Mouse (Mus musculus) CH12.LX (cell line): Measurements from ENCODE around the gene Alyref. TPM values are rescaled to one million over a fixed set of nuclear protein-coding genes. Genes with fewer than 3 reads are reported as not detected.
A peak's percentile ranks its signal among the peaks of the same experiment; 100 is the strongest.

Experiments
- DNase-seq: peaks from one replicate; pipeline ENCODE4 v3.0.0-alpha.2; 2013; ENCODE audit errors: extremely low read depth
- H3K27ac ChIP-seq: 2 replicates; pipeline ENCODE4 v1.5.1; 2012; ENCODE audit warnings: low read depth, mild to moderate bottlenecking, control low read depth, moderate library complexity; ENCODE audit not compliant: insufficient read depth
- H3K27me3 ChIP-seq: replicated peaks from 2 replicates; pipeline ENCODE3; 2012; ENCODE audit warnings: inconsistent platforms
- H3K36me3 ChIP-seq, 2 experiments: replicated peaks in 1 of 2; 2 replicates each; pipeline versions ENCODE3 to v1.6.1; 2012; ENCODE audit warnings: inconsistent platforms in 1 of 2, low read length in 1 of 2, mild to moderate bottlenecking in 1 of 2, mixed read lengths in 1 of 2, moderate library complexity in 1 of 2; ENCODE audit not compliant: control insufficient read depth in 1 of 2, insufficient read depth in 1 of 2
- H3K4me1 ChIP-seq, 2 experiments: 2 replicates each; pipeline ENCODE4 v1.6.1; 2012; ENCODE audit warnings: inconsistent platforms in 1 of 2, moderate library complexity in 1 of 2; ENCODE audit not compliant: insufficient read depth in 2 of 2, control insufficient read depth in 1 of 2
- H3K4me2 ChIP-seq: 2 replicates; pipeline ENCODE4 v1.6.1; 2012; ENCODE audit warnings: low read depth, mild to moderate bottlenecking, control low read depth; ENCODE audit not compliant: poor library complexity, insufficient read depth, severe bottlenecking
- H3K4me3 ChIP-seq, 3 experiments: fragments of 150-350 bp in 1 of 3; sonication (generic) in 1 of 3; replicated peaks in 1 of 3; 2 replicates each; pipeline versions ENCODE3 to v1.5.1; 2011 to 2012; ENCODE audit warnings: low read depth in 2 of 3, low read length in 2 of 3, mild to moderate bottlenecking in 2 of 3, moderate library complexity in 2 of 3, control low read depth in 1 of 3, improper control_type of control experiment in 1 of 3, inconsistent platforms in 1 of 3, mixed read lengths in 1 of 3; ENCODE audit not compliant: poor library complexity in 1 of 3
- H3K79me2 ChIP-seq: replicated peaks from 2 replicates; pipeline ENCODE4 v1.6.1; 2012; ENCODE audit warnings: mild to moderate bottlenecking, moderate library complexity; ENCODE audit not compliant: control insufficient read depth, poor library complexity, insufficient read depth, severe bottlenecking; ENCODE audit errors: extremely low read depth
- H3K9ac ChIP-seq: 2 replicates; pipeline ENCODE4 v1.6.1; 2012; ENCODE audit warnings: low read depth, mild to moderate bottlenecking, control low read depth, moderate library complexity; ENCODE audit not compliant: insufficient read depth
- H3K9me3 ChIP-seq: replicated peaks from 2 replicates; pipeline ENCODE3; 2012; ENCODE audit warnings: low read length, inconsistent platforms, mixed read lengths
- BHLHE40 ChIP-seq: IDR thresholded peaks from 2 replicates; pipeline ENCODE4 v1.6.1; 2011; ENCODE audit warnings: mild to moderate bottlenecking, low read depth, low read length, improper control_type of control experiment
- CHD1 ChIP-seq: IDR thresholded peaks from 2 replicates; pipeline ENCODE4 v1.6.1; 2012; ENCODE audit warnings: low read depth, low read length, improper control_type of control experiment, inconsistent platforms
- CHD2 ChIP-seq: IDR thresholded peaks from 2 replicates; pipeline ENCODE4 v1.6.1; 2011; ENCODE audit warnings: low read length, improper control_type of control experiment
- CTCF ChIP-seq, 2 experiments: IDR thresholded peaks in 1 of 2; conservative IDR thresholded peaks in 1 of 2; 2 replicates each; pipeline ENCODE4 v1.5.1; 2011 to 2012; ENCODE audit warnings: low read depth in 2 of 2, low read length in 2 of 2, improper control_type of control experiment in 1 of 2, inconsistent platforms in 1 of 2, mild to moderate bottlenecking in 1 of 2, moderate library complexity in 1 of 2
- E2F4 ChIP-seq: IDR thresholded peaks from 2 replicates; pipeline ENCODE4 v1.6.1; 2011; ENCODE audit warnings: low read depth, low read length, improper control_type of control experiment; ENCODE audit not compliant: insufficient replicate concordance
- ELF1 ChIP-seq: IDR thresholded peaks from 2 replicates; pipeline ENCODE4 v1.6.1; 2014; ENCODE audit warnings: low read depth, mild to moderate bottlenecking, inconsistent platforms, low read length, improper control_type of control experiment
- ETS1 ChIP-seq: conservative IDR thresholded peaks from 2 replicates; pipeline ENCODE4 v1.6.1; 2012; ENCODE audit warnings: low read depth, mild to moderate bottlenecking, inconsistent platforms, low read length, improper control_type of control experiment, moderate library complexity
- GABPA ChIP-seq: IDR thresholded peaks from 2 replicates; pipeline ENCODE4 v1.6.1; 2012; ENCODE audit warnings: low read depth, low read length, improper control_type of control experiment, inconsistent platforms; ENCODE audit not compliant: insufficient replicate concordance
- HCFC1 ChIP-seq: IDR thresholded peaks from 2 replicates; pipeline ENCODE4 v1.6.1; 2012; ENCODE audit warnings: low read depth, mild to moderate bottlenecking, inconsistent platforms, low read length, improper control_type of control experiment
- IRF4 ChIP-seq: IDR thresholded peaks from 2 replicates; pipeline ENCODE4 v1.6.1; 2014; ENCODE audit warnings: low read depth, mild to moderate bottlenecking, inconsistent platforms, low read length, improper control_type of control experiment
- MAX ChIP-seq: IDR thresholded peaks from 2 replicates; pipeline ENCODE4 v1.6.1; 2011; ENCODE audit warnings: low read length, improper control_type of control experiment
- MAZ ChIP-seq: IDR thresholded peaks from 2 replicates; pipeline ENCODE4 v1.6.1; 2012; ENCODE audit warnings: low read depth, mild to moderate bottlenecking, inconsistent platforms, low read length, improper control_type of control experiment, moderate library complexity
- MEF2A ChIP-seq: IDR thresholded peaks from 2 replicates; pipeline ENCODE4 v1.6.1; 2014; ENCODE audit warnings: low read depth, mild to moderate bottlenecking, inconsistent platforms, low read length, improper control_type of control experiment, borderline replicate concordance
- MXI1 ChIP-seq: IDR thresholded peaks from 2 replicates; pipeline ENCODE4 v1.6.1; 2011; ENCODE audit warnings: mild to moderate bottlenecking, low read depth, low read length, improper control_type of control experiment
- MYC ChIP-seq: IDR thresholded peaks from 2 replicates; pipeline ENCODE4 v1.6.1; 2011; ENCODE audit warnings: low read depth, mild to moderate bottlenecking, improper control_type of control experiment, low read length
- NELFE ChIP-seq: IDR thresholded peaks from 2 replicates; pipeline ENCODE4 v1.6.1; 2011; ENCODE audit warnings: low read depth, low read length, improper control_type of control experiment
- NRF1 ChIP-seq: IDR thresholded peaks from 2 replicates; pipeline ENCODE4 v1.6.1; 2014; ENCODE audit warnings: low read depth, mild to moderate bottlenecking, inconsistent platforms, low read length, improper control_type of control experiment, moderate library complexity
- PAX5 ChIP-seq: IDR thresholded peaks from 2 replicates; pipeline ENCODE4 v1.6.1; 2012; ENCODE audit warnings: low read length, inconsistent platforms, mixed read lengths
- POLR2A ChIP-seq: IDR thresholded peaks from 2 replicates; pipeline ENCODE4 v1.6.1; 2011; ENCODE audit warnings: low read depth, mild to moderate bottlenecking, improper control_type of control experiment, low read length
- POLR2AphosphoS2 ChIP-seq: IDR thresholded peaks from 2 replicates; pipeline ENCODE4 v1.6.1; 2011; ENCODE audit warnings: low read depth, low read length, improper control_type of control experiment
- RCOR1 ChIP-seq: conservative IDR thresholded peaks from 2 replicates; pipeline ENCODE4 v1.6.1; 2012; ENCODE audit warnings: low read depth, mild to moderate bottlenecking, inconsistent platforms, low read length, improper control_type of control experiment
- SIN3A ChIP-seq: IDR thresholded peaks from 2 replicates; pipeline ENCODE4 v1.6.1; 2012; ENCODE audit warnings: low read length, improper control_type of control experiment, inconsistent platforms
- TBP ChIP-seq: conservative IDR thresholded peaks from 2 replicates; pipeline ENCODE4 v1.6.1; 2011; ENCODE audit warnings: low read depth, low read length, improper control_type of control experiment
- TCF12 ChIP-seq: IDR thresholded peaks from 2 replicates; pipeline ENCODE4 v1.6.1; 2014; ENCODE audit warnings: low read depth, mild to moderate bottlenecking, inconsistent platforms, low read length, improper control_type of control experiment
- UBTF ChIP-seq: IDR thresholded peaks from 2 replicates; pipeline ENCODE4 v1.6.1; 2012; ENCODE audit warnings: low read depth, mild to moderate bottlenecking, inconsistent platforms, low read length, improper control_type of control experiment, moderate library complexity
- ZMIZ1 ChIP-seq: IDR thresholded peaks from 2 replicates; pipeline ENCODE4 v1.6.1; 2012; ENCODE audit warnings: low read depth, mild to moderate bottlenecking, inconsistent platforms, low read length, improper control_type of control experiment
- dilution Hi-C: fragments of 300-500 bp; cut with MboI; formaldehyde crosslinking; loops from 2 replicates; pipeline ENCODE4 v1.14.3; 2020; ENCODE audit warnings: low sequenced_read_pairs; ENCODE audit not compliant: extremely low pct_unique_long_range_greater_than_20kb, extremely low pct_ligation_motif_present
- in situ Hi-C: fragments of 300-500 bp; cut with MboI; formaldehyde crosslinking; loops from 3 replicates; pipeline ENCODE4 v1.14.3; 2019; ENCODE audit warnings: low sequenced_read_pairs, low pct_ligation_motif_present, low pct_unique_long_range_greater_than_20kb, mixed read lengths
- polyA plus RNA-seq: library from polyadenylated mRNA; unstranded; fragments of >175 nt; gene quantifications from 2 replicates; pipeline ENCODE4 v1.2.1, GENCODE M21; 2012; ENCODE audit warnings: low read depth; ENCODE audit not compliant: insufficient read length
- total RNA-seq, 2 experiments: library from RNA; depleted of rRNA; stranded (reverse); fragments of 300-350 nt in 1 of 2; fragments of >200 nt in 1 of 2; gene quantifications; 2 replicates each; pipeline ENCODE4 v1.2.3; 2012 to 2014

Gene Alyref
- total and polyA plus RNA-seq, 3 experiments, result 358 to 582 (median 451) TPM

- peak within 1 kb of the TSS; percentile 59 for H3K27ac ChIP-seq
- in situ Hi-C loops (no loop called here), dilution Hi-C loops (no loop called here)
- TF ChIP-seq TCF12 (peak; percentile 73), CTCF (conservative IDR thresholded peaks at IDR 0.05 in 1 of 2, IDR thresholded peaks at IDR 0.05 in 1 of 2; ENCODE audit: low read depth in 2 of 2, low read length in 2 of 2) (no peak), IRF4 (peak; percentile 13; the same call in 1 of the 2 replicates), E2F4 (no peak; the same call in 1 of the 2 replicates), MYC (0 out of 2 replicates have a peak, but pooled peaks have one; percentile 52), MAX (peak; percentile 86), TBP (peak; percentile 52; the same call in 1 of the 2 replicates), CHD1 (no peak), POLR2AphosphoS2 (peak; percentile 99), SIN3A (peak; percentile 92), HCFC1 (peak; percentile 66), MAZ (peak; percentile 78), ELF1 (peak; percentile 49), NELFE (peak; percentile 95), UBTF (peak; percentile 17; the same call in 1 of the 2 replicates), ETS1 (no peak), MXI1 (peak; percentile 87), ZMIZ1 (peak; percentile 94), GABPA (no peak), CHD2 (peak; percentile 79), RCOR1 (no peak; the same call in 1 of the 2 replicates), PAX5 (no peak), MEF2A (peak; percentile 57), BHLHE40 (peak; percentile 92), POLR2A (peak; percentile 96), NRF1 (peak; percentile 90)
- peak within 1 kb of the TSS; percentile 75 to 87 (median 79) for H3K4me3 ChIP-seq
- no peaks in the 10 kb centered on the region for H3K9me3 ChIP-seq
- peaks cover 62 to 80% of the 10 kb centered on the region in 2 experiments for H3K36me3 ChIP-seq
- peaks cover 8 to 36% of the 10 kb centered on the region in 2 experiments for H3K4me1 ChIP-seq
- peak within 1 kb of the TSS; percentile 63 for H3K4me2 ChIP-seq
- no peaks in the 10 kb centered on the region for H3K27me3 ChIP-seq
- peak; percentile 96 for DNase-seq
- peaks cover 22% of the 10 kb centered on the region for H3K79me2 ChIP-seq
- peak within 1 kb of the TSS; percentile 73 for H3K9ac ChIP-seq
Observed at GRCm38 (mm10) chr11:120617519-120618112, 19.5 kb upstream of the Alyref start, which contains the start of gene Pcyt2. TSS of gene Pcyt2 (minus strand) at chr11:120617936.
